Mouse (Mus musculus) forebrain, embryonic 10.5 days (tissue): ENCODE measurements at regions not wholly inside any gene's neighbourhood (a gene's known extent, or its start where the extent isn't known, plus 50 kb on each side); places are given as distances from the start of the nearest gene placed in this dataset.

Experiments
- DNase-seq: peaks from one replicate; pipeline ENCODE4 v3.0.0-alpha.2; 2017; ENCODE audit warnings: low spot score; ENCODE audit errors: extremely low spot score
- H3K27ac ChIP-seq: fragments of 300-500 bp; sonication (generic); 2 replicates; pipeline ENCODE4 v1.5.1; 2016; ENCODE audit warnings: mild to moderate bottlenecking
- H3K27me3 ChIP-seq: fragments of 300-500 bp; sonication (generic); 2 replicates; pipeline ENCODE4 v1.6.1; 2016; ENCODE audit warnings: mild to moderate bottlenecking; ENCODE audit not compliant: poor library complexity, severe bottlenecking
- H3K36me3 ChIP-seq: fragments of 300-500 bp; sonication (generic); replicated peaks from 2 replicates; pipeline ENCODE4 v1.6.1; 2016; ENCODE audit warnings: mild to moderate bottlenecking, moderate library complexity
- H3K4me1 ChIP-seq: fragments of 300-500 bp; sonication (generic); 2 replicates; pipeline ENCODE4 v1.6.1; 2016
- H3K4me3 ChIP-seq: fragments of 300-500 bp; sonication (generic); 2 replicates; pipeline ENCODE4 v1.5.1; 2016; ENCODE audit warnings: mild to moderate bottlenecking, moderate library complexity
- H3K9me3 ChIP-seq: fragments of 300-500 bp; sonication (generic); 2 replicates; pipeline ENCODE4 v1.6.1; 2016; ENCODE audit warnings: mild to moderate bottlenecking, moderate library complexity
- WGBS: fragments of 180-500 bp; shearing (Covaris S2); methylation state at CpG from one replicate; pipeline ENCODE4 v1.1.7; 2016; 5-methylcytosine and 5-hydroxymethylcytosine counted together

DNA sequence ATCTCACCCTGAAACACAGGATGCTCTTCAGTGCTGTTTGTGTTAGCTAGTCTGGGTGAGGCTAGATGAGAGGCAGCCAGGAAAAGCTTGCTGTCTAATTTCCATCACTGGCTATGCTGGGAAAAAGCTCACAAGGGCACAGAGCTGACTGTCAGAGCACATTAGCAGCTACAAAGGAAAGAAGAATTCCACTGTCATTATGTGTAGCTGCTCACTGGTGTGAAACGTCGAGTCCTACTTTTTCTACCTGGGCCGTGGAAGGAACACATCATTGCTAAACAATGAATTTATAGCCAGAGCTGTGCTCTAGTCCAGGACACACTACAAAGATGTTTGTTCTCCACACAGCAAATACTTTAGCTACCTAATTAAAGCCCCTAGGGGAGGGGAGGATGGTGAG is 61.8 kb upstream of the Ofcc1 start:
- H3K27ac ChIP-seq, result no peak overlapping the region
- H3K4me3 ChIP-seq, result no peak overlapping the region
- no peaks in the 10 kb centered on the region for H3K9me3 ChIP-seq
- no peaks in the 10 kb centered on the region for H3K27me3 ChIP-seq
- 77% methylated on average over 3 of the region's 3 CpGs for WGBS
- H3K4me1 ChIP-seq, result peaks cover 2% of the 10 kb centered on the region; the same call in 1 of the 2 replicates
- no peaks in the 10 kb centered on the region for H3K36me3 ChIP-seq
- no peak for DNase-seq

DNA sequence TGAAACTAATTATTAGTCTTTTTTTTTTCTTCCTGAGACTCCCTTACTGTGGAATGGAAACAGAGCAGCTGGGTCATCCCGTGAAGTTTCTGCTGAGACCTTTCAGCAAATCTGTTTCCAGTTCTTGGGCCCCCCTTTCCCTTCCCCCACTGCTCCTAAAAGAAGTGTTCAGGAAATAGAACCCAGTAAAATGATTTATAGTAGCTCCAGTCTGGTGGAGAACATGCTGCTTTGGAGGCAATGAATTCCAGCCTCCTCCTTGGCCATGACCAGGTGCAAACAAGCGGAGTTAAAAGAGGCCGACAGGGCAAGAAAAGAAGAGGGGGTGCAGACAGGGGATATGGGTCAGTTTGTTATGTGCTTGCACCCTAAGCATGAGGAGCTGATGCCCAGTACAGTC is 56.6 kb upstream of the Ofcc1 start:
- Histone ChIP-seq H3K27ac (no peak overlapping the region), H3K27me3 (no peaks in the 10 kb centered on the region), H3K4me1 (peaks cover 9% of the 10 kb centered on the region; the same call in 1 of the 2 replicates), H3K36me3 (no peaks in the 10 kb centered on the region), H3K9me3 (no peaks in the 10 kb centered on the region), H3K4me3 (no peak overlapping the region)
- WGBS, result 76% methylated on average over 3 of the region's 3 CpGs
- no peak for DNase-seq

DNA sequence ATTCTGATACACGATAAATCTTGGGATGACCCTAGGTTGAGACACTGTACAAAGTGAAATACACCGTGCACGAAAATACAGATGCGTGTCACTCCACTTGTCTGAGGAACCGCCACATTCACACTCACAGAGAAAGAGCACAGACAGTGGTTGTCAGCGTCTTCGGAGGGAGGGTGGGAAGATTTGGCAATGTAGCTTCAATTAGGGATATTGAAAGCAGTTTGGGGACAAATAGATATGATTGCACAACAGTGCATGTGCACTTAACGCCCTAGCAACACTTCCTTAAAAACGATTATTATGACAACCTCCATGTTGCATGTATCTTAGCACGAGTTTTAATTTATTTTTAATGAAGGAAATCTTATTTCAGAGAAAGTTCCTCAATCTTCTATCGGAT is 51.8 kb upstream of the Ofcc1 start:
- no peaks in the 10 kb centered on the region for H3K27me3 ChIP-seq
- no peaks in the 10 kb centered on the region for H3K9me3 ChIP-seq
- no peak for DNase-seq
- 94% methylated on average over 11 of the region's 11 CpGs for WGBS
- peaks cover 7% of the 10 kb centered on the region; the same call in 1 of the 2 replicates for H3K4me1 ChIP-seq
- no peaks in the 10 kb centered on the region for H3K36me3 ChIP-seq
- no peak overlapping the region for H3K4me3 ChIP-seq
- no peak overlapping the region for H3K27ac ChIP-seq
